Mouse (Mus musculus): Measurements from ENCODE around the gene Gm4133. TPM values are rescaled to one million over a fixed set of nuclear protein-coding genes. Genes with fewer than 3 reads are reported as not detected.
"Not testable (repeated sequence)": the region's sequence is repeated elsewhere in the genome, so short reads cannot be mapped to it uniquely, and the experiment has no call there.

Gm4133 gene
- polyA plus RNA-seq (2014; fragmentation: Nextera tagmentation; extraction: Ambion mirVana) = not detected in 2 replicates

DNA sequence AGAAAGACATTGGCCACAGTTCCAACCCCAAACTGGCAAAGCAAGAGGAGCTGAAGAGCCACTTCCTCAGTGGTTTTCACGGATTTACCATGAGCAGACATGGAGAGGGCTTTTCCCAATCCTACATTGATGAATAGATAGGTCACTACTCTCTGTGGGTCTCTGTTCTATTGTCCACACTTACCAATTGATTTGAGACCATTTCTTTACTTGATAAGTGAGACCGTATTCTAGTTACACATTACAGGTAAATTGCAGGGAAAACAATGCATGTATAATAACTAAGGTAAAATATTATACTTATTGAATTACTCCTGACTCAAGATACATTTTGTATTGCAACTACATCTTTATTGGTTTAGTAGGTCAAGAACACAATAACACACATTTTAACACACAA lies at the start of gene Gm4133:
Gm4133 (minus strand) TSS at position 101 of the 400 bp plus-strand sequence.
- H3K9me3 ChIP-seq (ENCODE audit: control insufficient read depth, low read length); DNase-seq (ENCODE audit: low spot score); H3K4me2 ChIP-seq (ENCODE audit: low read length); H3K36me3 ChIP-seq (ENCODE audit: control insufficient read depth, insufficient read depth, low read length); H3K9ac ChIP-seq (ENCODE audit: low read length); H3K4me3 ChIP-seq (ENCODE audit: low read depth, low read length); H3K27me3 ChIP-seq (replicated peaks; ENCODE audit: control insufficient read depth, insufficient read depth, low read length); H3K4me1 ChIP-seq (replicated peaks; ENCODE audit: control insufficient read depth, insufficient read depth, low read length); ATAC-seq (replicated peaks; ENCODE audit: low FRiP score, low TSS enrichment, low read depth); H3K27ac ChIP-seq (ENCODE audit: low read depth): not testable (repeated sequence)
- WGBS = no CpG with 5 or more reads among the region's 2 CpGs

DNA sequence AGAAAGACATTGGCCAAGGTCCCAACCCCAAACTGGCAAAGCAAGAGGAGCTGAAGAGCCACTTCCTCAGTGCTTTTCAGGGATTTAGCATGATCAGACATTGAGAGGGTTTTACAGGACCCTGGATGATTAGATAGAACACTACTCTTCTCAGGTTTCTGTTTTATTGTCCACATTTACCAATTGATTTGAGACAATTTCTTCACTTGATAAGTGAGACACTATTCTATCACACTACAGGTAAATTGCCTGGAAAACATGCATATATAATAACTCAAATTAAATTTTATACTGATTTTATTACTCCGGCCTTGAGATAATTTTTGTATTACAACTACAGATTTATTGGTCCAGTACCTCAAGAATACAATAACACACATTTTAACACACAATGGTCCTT lies 41.4 kb upstream of the Gm4133 start, which contains the start of gene Gm5728:
Gm5728 (minus strand) TSS at position 101 of the 400 bp plus-strand sequence.
- H3K9ac ChIP-seq (ENCODE audit: low read length) = not testable (repeated sequence)

More for the DNA sequence above, 41.4 kb upstream of the Gm4133 start, which contains the start of gene Gm5728:
- not testable (repeated sequence) for H3K4me2 ChIP-seq (ENCODE audit: low read length); ATAC-seq (replicated peaks; ENCODE audit: low FRiP score, low TSS enrichment, low read depth); H3K27ac ChIP-seq (ENCODE audit: low read depth); H3K4me1 ChIP-seq (replicated peaks; ENCODE audit: control insufficient read depth, insufficient read depth, low read length); H3K36me3 ChIP-seq (ENCODE audit: control insufficient read depth, insufficient read depth, low read length); H3K4me3 ChIP-seq (ENCODE audit: low read depth, low read length); H3K27me3 ChIP-seq (replicated peaks; ENCODE audit: control insufficient read depth, insufficient read depth, low read length); DNase-seq (ENCODE audit: low spot score); H3K9me3 ChIP-seq (ENCODE audit: control insufficient read depth, low read length)
- no CpG with 5 or more reads among the region's 1 CpGs for WGBS

Other genes with a start within 250 kb of the Gm4133 start
- gene Vmn1r91, start 234.4 kb downstream of the Gm4133 start, polyA plus RNA-seq (2014; fragmentation: Nextera tagmentation; extraction: Ambion mirVana) = not detected in 2 replicates
- gene Gm16442, start 211.5 kb downstream of the Gm4133 start, polyA plus RNA-seq (2014; fragmentation: Nextera tagmentation; extraction: Ambion mirVana) = not detected in 2 replicates
- not detected in 2 replicates for gene Vmn1r93, start 195.0 kb downstream of the Gm4133 start, polyA plus RNA-seq (2014; fragmentation: Nextera tagmentation; extraction: Ambion mirVana)
- gene Vmn1r94, start 165.7 kb downstream of the Gm4133 start, polyA plus RNA-seq (2014; fragmentation: Nextera tagmentation; extraction: Ambion mirVana) = not detected in 2 replicates
- not detected in 2 replicates for gene Vmn1r95, start 140.4 kb downstream of the Gm4133 start, polyA plus RNA-seq (2014; fragmentation: Nextera tagmentation; extraction: Ambion mirVana)
- not detected in 2 replicates for gene Gm6164, start 128.5 kb downstream of the Gm4133 start, polyA plus RNA-seq (2014; fragmentation: Nextera tagmentation; extraction: Ambion mirVana)
- not detected in 2 replicates for gene Gm4498, start 100.2 kb downstream of the Gm4133 start, polyA plus RNA-seq (2014; fragmentation: Nextera tagmentation; extraction: Ambion mirVana)
- not detected in 2 replicates for gene Gm5890, start 71.2 kb downstream of the Gm4133 start, polyA plus RNA-seq (2014; fragmentation: Nextera tagmentation; extraction: Ambion mirVana)
- not detected in 2 replicates for gene Gm5728, start 41.3 kb upstream of the Gm4133 start, polyA plus RNA-seq (2014; fragmentation: Nextera tagmentation; extraction: Ambion mirVana)
- gene Vmn1r100, start 83.9 kb upstream of the Gm4133 start, polyA plus RNA-seq (2014; fragmentation: Nextera tagmentation; extraction: Ambion mirVana) = not detected in 2 replicates
- gene Vmn1r101, start 108.5 kb upstream of the Gm4133 start, polyA plus RNA-seq (2014; fragmentation: Nextera tagmentation; extraction: Ambion mirVana) = not detected in 2 replicates
- not detected in 2 replicates for gene Gm10670, start 140.9 kb upstream of the Gm4133 start, polyA plus RNA-seq (2014; fragmentation: Nextera tagmentation; extraction: Ambion mirVana)
- gene Vmn1r103, start 176.5 kb upstream of the Gm4133 start, polyA plus RNA-seq (2014; fragmentation: Nextera tagmentation; extraction: Ambion mirVana) = not detected in 2 replicates
- not detected in 2 replicates for gene Vmn1r104, start 199.8 kb upstream of the Gm4133 start, polyA plus RNA-seq (2014; fragmentation: Nextera tagmentation; extraction: Ambion mirVana)
- not detected in 2 replicates for gene Gm5726, start 211.7 kb upstream of the Gm4133 start, polyA plus RNA-seq (2014; fragmentation: Nextera tagmentation; extraction: Ambion mirVana)
- not detected in 2 replicates for gene Gm4141, start 242.2 kb upstream of the Gm4133 start, polyA plus RNA-seq (2014; fragmentation: Nextera tagmentation; extraction: Ambion mirVana)